Mouse (Mus musculus) testis, postnatal 10 days (tissue): ENCODE data around the gene Eif3a.
A peak's percentile ranks its signal among the peaks of the same experiment; 100 is the strongest.

Source experiments
- DNase-seq: peaks from one replicate; pipeline ENCODE4 v3.0.0; 2021; ENCODE audit warnings: low spot score

Eif3a gene

GRCm38 (mm10) chr19:60758896-60759835, 31.3 kb downstream of the Eif3a start:
- no peak for DNase-seq

- no peak for DNase-seq
These were observed 33.2 kb downstream of the Eif3a start for GRCm38 (mm10) chr19:60757099-60757785.

GRCm38 (mm10) chr19:60756192-60757098, 34.0 kb downstream of the Eif3a start:
- peak; percentile 61 for DNase-seq

GRCm38 (mm10) chr19:60755438-60756191, 34.8 kb downstream of the Eif3a start, which contains the start of gene Nanos1:
Gene Nanos1, plus strand, starts transcription at chr19:60755987.
- peak; percentile 90 for DNase-seq

- DNase-seq, result no peak
These were observed 42.7 kb downstream of the Eif3a start for GRCm38 (mm10) chr19:60747801-60748200.

DNA sequence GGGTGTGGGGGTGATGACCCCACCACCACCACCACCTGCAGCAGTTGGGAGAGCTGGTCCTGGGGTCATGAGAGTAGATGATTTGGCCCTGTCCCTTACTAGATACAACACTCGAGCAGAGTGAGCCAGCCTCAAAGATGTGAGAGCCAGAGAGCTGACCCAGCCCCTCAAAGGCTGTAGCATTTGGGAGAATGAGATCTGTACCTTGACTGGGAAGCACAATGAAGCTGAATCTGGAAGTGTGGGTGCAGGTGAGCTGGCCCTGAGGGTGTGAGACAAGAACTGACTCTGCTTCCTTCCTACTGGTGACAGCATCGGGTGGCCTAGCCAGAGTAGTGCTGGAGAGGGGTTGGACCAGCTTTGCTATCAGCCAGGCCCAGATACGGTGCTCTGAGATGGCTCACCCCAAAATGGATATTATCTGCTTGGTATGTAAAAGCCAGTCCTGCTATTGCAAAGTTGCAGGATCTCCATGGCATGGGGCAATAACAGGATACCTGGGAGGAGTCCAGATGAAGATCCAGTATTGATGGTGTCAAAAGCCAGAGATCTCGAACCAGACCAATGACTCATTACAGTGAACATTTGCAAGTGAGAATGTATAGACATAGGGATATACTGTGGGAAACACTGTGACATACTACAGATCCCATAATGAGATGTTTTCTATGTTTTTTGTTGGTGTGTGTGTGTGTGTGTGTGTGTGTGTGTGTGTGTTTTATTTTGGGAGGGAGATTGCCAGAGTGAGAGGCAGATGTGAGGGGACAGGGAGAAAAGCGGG, 46.5 kb downstream of the Eif3a start:
- no peak for DNase-seq

GRCm38 (mm10) chr19:60740560-60740959, 49.9 kb downstream of the Eif3a start:
- no peak for DNase-seq

GRCm38 (mm10) chr19:60731966-60732365, 58.5 kb downstream of the Eif3a start:
- no peak for DNase-seq

DNA sequence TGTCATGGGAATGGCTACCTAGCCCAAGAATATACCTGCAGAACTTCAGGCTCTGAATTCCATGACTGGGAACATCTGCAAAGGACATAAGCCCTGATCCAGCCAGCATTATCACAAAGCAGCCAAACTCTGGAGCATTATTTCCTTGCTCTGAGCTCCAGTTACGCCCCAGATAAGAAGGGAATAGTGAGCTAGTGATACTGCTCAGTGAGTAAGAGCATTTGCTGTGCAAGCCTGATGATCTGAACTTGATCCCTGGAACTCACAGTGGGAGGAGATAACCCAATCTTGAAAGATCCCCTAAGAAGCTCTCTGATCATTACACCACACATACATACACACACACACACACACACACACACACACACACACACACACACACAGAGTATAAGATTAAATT, 59.2 kb downstream of the Eif3a start:
- DNase-seq, result no peak

- peak; percentile 48 for DNase-seq
These were observed 60.1 kb downstream of the Eif3a start for GRCm38 (mm10) chr19:60730281-60730852.

DNA sequence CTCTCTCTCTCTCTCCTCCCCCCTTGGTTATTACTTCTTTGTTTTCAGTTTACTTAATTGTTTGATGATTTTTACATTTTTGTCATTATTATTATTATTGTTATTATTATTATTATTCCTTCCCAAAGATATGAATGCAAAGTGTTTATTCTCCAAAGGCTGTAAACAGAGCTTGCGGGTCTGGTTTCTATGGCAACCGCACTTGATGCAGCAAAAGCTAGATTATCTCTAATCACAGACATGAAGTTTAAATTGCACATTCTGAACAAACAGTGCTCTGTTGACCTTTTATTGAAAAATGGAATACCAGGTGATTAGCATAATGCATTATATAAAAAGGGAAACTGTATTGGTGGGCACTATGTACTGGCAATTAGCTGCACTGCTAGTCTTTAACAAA, 74.1 kb downstream of the Eif3a start:
- no peak for DNase-seq

DNA sequence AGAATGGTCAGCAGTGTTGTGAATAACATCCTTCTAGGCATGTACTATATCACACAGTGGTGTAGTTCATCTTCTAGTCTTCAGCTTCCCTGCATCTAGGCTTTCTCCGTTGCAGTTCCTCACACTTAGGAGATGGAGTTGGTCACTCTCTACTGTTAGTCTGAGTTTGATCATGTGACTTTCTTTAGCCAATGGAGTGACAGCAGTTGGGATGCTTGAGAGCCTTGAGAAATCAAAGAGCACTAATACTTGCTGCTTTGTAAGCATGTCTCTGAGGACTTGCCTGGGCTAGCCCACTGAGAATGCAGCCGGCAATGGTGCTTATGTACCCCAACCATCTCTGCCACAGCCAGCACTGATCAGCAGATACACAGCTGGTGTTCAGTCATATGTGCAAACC, 77.9 kb downstream of the Eif3a start:
- DNase-seq, result no peak
